Mouse (Mus musculus) v-Abl transformed pro-B cells (cell line): ENCODE data around the gene Dusp12.

Experiments
- in situ Hi-C, 2 experiments: fragments of 400-800 bp; cut with MboI; formaldehyde crosslinking; loops; one replicate each; pipeline ENCODE4 v1.15.1; 2025; ENCODE audit not compliant: unreplicated experiment in 2 of 2

The Dusp12 gene

DNA sequence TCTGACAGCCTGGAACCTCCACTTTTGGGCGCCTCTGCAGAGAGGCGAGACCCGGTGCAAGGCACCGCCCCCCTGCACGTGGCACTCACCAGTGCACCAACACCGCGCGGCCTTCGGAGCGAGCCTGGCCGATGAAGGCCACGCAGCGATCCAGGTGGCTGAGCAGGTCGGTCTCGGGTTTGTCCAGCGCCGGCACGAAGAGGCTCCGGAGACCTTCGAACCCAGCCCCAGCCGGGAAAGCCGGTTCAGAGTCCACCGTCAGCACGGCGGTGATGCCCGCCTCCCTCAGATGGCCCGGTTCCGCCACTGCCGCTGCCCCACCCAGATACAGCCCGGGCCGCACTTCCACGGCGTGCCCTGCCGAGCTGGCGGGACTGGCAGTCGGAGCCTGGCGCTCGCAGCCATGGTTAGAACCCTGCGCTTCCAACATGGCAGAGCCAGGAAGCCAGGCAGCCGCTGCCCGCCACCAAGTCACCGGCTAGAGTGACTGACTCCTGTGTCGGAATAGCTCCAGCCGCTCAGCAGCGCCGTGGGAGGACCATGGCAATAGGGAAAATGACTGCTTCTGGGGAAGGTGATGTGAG lies at the start of gene Dusp12, which contains the start of gene Gm26620:
Dusp12 (minus strand) TSS at position 563 of the 584 bp plus-strand sequence.
Gm26620 (plus strand) TSS at position 88 of the 584 bp plus-strand sequence.
- in situ Hi-C loops: loop anchor here in 1 of 2 experiments (10.0 to 25.0 kb wide), 2 partner anchors 602 to 1200 kb away; partner anchors contain the start of genes Copa and Ncstn

DNA sequence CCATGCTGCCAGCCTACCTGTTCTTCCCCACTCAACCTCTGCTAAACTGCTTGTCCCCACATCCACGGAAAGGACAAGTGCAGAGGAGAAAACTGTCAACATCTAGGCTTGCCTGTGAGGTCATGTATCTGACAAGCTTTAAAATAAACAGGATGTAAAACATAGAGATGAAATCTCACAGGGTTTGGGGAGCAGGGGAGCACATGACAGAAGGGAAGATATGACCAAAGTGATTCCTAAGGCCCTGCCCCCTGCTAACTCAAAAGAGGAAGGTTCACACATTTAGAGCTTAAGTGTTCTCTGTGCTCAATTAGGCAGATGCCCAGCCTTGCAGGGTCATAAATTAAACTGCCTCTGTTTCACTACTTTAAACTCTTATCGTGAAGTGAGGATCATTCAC lies 49.0 kb upstream of the Dusp12 start:
- in situ Hi-C loops: loop anchor here in 1 of 2 experiments (10.0 kb wide), 1 partner anchor 50 kb away; no protein-coding TSS in a partner anchor

DNA sequence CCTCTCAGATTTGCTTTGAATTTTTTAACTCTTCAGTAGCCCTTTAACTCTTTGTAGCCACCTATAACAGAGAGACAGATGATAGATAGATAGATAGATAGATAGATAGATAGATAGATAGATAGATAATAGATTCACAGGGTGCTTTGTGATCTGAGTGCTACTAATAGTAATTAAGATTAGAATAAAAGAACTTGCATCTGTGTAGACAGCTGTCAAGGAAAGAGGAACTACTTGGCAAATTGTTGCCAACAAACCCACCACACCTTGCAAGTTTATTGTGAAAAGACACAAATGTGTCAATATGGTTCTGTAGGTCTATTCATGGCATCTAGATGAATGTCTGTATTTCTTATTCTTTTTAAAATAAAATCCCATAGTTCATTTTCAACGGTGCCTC lies 48.6 kb upstream of the Dusp12 start:
- in situ Hi-C loops: loop anchor here in 1 of 2 experiments (10.0 kb wide), 1 partner anchor 51 kb away; no protein-coding TSS in a partner anchor

DNA sequence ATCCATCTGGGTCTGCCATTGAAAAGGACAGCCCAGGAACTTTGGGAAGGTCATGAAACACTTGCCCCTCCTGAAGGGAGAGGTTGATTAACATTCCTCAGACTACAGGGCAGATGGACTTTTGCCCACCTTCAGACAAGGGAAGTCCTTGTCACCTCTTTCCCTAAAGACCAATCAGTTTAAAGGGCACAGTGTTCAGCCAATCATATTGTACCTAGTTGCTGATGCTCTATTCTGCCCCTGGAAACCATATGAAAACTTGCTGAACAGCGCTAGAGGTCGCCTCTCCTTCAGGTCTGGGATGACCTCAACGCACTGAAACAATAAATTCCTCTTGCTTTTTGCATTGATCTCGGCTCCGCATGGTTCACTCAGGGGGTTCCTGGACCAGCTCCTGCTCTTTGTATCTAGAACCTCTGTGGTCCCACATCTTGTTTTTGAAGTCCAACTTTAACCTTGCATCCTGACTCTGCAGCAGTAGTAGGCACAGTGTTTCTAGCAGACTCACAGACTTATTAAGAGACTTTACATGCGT lies 48.1 kb upstream of the Dusp12 start:
- in situ Hi-C loops: loop anchor here in 1 of 2 experiments (10.0 kb wide), 1 partner anchor 51 kb away; no protein-coding TSS in a partner anchor

DNA sequence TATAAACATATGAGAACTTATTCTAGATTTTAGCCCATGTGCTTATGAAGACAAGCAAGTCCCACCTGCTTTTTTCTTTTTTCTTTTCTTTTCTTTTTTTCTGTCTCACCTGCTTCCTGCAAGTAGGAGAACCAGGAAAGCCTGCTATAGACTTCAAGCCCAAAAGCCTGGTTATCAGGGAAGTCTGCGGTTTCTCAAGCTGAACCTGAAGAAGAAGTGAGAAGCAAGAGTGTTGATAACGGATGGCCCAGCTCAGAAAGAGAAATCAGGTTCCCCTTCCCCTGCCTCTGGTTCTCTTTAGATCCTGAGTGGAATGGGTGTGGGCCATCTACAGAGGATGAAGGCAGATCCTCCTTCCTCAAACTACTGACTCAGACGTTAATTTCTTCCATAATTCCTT lies 46.7 kb upstream of the Dusp12 start:
- in situ Hi-C loops: loop anchor here in 1 of 2 experiments (10.0 kb wide), 1 partner anchor 53 kb away; no protein-coding TSS in a partner anchor

DNA sequence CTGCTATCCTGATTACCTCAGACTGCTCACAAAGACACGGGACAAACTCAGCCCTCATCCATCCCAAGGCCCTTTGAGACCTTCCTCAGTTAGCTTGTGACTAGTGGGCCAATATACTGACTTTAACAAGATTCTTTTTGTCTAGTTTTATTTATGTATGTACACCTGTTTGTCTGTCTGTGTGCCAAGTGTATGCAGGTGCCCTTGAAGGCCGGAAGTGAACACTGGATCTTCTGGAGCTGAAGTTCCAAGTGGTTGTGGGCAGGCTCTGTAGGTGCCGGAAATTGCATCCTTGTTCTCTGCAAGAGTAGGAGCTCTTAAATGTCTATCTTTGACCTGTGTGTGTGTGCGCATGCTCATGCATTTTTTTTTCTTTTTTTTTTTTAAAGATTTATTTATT lies 43.9 kb upstream of the Dusp12 start:
- in situ Hi-C loops: no loop called here

DNA sequence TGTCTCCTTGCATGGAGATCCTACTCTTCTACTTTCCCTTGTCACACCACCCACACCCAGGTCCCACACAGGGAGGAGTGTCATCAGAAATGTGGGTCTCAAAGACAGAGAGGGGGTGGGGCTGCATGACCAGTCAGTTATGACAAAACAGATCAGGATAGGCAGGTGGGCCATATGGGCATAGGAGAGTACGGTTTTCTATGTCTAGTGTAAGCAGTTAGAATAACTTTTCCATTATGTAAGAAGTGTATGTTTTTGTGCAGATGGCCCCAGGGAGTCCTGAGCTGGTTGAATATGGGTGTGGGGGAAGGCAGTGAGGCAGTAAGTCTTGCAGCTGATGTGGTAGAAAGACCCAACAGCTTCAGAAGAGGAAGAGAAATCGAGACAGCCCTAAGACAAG lies 43.1 kb upstream of the Dusp12 start:
- in situ Hi-C loops: no loop called here

DNA sequence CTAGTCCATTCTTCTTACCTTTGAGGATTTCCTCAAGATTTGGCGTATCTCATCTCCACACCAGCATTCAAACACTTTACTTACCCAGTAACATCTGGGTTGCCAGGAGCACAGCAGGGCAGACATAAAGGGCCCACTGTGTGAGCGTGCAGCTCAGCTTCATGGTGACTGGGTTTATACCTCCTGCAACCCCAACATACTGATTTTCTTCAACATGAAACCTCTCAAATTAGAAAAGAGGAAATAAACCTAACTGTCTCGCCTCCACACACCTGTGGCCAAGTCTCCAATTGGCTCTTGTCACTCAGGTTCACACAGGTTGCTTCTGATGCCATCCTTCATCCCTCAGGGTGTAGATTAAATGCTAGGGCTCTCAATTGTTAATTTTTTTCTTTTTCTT lies 42.0 kb upstream of the Dusp12 start, which contains the start of gene Fcrla:
Fcrla (minus strand) TSS at position 206 of the 400 bp plus-strand sequence.
- in situ Hi-C loops: no loop called here

DNA sequence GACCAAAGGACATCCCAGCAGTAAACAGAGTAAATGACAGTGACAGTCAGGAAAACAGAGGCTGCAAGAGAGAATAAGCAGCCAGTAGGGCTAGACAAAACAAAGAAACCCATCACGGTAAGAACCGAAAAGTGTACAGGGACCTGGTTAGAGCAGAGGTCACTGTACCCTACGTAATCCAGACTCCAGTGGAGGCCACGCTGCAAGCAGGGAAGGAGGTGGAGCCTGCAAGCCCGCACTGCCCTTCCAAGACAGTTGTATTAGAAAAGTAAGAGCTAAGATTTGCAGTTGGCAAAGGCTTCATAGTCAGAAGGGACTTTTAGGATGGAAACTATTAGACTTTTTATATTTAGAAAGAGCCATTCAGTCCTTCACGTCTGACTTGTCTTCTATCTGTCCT lies 41.6 kb upstream of the Dusp12 start:
- in situ Hi-C loops: no loop called here

DNA sequence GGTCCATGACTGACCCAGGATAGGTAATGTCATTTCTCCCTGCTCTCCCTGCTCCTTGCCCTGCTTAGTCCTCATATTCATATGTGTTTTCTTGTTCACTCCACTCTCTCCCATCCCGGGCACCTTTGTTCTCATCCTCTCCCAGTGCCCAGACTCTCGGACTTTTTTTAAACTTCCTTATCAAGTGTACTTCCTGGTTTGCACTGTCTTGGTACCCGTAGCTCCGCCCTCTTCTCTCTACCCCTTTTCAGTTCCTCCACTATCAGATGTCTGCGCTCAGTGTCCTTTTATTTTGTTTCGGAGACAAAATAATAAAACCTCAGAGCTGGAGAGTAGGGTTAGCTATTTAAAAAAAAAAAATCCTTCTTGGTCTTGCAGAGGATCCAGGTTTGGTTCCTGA lies 39.1 kb upstream of the Dusp12 start:
- in situ Hi-C loops: no loop called here

DNA sequence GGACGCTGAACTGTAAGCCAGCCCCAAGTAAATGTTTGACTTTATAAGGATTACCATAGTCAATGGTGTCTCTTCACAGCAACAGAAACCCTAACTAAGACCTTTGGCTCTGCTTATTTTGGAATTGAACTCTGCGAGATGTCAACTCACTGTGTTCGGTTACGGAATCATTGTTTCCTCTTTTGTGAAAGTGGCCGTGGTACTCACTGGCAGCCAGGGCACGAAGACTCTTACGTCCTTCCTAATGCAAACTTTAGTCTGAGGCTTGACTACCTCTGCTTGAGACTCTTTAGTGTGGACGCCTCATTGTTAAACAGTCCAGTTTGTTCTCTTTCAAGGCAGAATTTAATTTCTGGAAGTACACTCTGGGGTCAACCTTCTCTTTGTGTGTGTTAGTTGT lies 34.0 kb upstream of the Dusp12 start:
- in situ Hi-C loops: no loop called here

DNA sequence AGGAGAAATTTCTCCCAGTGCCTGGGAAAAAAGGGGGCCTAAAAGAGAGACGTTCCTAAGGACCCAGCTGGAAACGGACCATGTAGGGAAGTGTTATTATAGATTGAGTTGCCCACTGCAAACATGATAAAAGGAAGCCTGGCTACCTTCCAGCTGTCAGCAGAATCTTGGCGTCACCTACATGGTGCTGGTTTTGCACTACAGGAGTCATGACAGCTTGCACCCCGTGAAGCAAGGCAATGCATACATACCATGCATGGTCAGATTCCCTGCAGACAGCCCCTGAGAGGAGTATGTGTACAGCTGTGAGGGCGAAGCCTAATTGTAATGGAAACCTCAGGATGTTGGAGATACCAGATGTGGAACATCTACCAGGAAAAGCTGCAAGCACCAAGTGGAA lies 30.3 kb upstream of the Dusp12 start:
- in situ Hi-C loops: no loop called here

DNA sequence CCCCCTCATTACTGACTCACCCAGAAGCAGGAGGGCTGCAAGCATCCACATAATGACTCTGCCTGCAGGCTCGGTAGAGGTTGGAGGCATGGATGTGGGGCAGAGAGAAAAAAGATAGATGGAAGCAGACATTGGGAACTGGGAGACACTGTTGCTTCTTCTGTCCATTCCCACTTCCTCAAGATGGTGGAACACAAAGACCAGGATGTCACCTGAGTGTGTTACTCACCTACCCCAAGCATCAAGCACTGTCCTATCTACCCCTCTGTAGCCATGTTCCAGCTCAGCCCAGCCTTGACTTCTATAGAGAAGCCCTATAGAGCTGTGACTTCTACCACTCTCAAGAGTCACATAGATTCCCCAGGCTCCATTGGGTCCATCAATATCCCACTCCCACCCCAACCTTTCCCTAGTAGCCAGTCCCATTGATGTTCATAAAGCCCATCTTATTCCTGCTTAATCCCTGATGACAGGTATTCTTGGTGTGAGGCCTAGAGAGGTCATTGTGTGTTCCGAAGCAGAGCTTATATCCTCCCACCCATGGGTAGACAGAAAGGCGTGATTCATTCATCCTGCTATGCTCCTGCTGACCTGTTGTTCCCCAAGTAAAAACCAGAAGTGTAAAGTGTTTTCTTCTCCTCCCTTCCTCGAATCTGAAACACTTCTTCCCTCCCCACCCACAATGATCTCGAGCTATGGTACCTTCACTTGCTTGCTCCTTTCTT lies 27.7 kb upstream of the Dusp12 start, which contains the start of gene Fcrlb:
Fcrlb (minus strand) TSS at position 51 of the 725 bp plus-strand sequence.
- in situ Hi-C loops: no loop called here

DNA sequence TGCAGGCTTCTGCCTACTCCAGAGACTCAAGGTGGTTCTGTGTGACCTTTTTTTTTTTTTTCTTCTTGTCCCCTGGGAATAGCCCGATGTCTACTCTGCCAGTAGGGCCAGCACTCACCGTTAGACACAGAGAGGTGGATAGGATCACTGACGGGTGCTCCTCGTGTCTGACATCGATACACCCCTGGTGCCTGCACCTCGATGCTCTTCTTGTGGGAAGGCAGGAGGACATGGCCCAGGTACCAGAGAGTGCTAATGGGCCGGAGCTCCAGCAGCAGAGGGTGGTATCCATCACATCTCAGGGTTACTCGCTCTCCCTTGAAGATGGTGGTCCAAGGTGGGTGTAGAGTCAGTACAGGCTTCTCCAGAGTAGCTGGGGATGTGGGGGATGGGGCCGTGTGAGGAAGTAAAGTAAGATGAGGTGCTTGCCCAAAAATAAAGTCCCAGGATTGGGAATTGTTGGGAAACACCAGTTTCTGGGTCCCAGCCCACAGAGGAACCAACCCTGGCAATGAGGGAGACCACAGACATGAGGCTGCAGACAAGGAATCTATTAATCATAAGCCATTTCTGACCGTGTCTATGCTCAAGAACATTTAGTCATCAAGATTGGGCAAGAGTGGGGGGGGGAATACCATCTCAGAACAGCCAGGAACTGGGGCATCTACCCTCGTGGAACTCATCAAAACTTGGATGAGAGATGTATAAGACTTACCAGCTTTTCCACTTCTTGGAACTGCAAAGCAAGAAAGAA lies 26.7 kb upstream of the Dusp12 start:
- in situ Hi-C loops: no loop called here

DNA sequence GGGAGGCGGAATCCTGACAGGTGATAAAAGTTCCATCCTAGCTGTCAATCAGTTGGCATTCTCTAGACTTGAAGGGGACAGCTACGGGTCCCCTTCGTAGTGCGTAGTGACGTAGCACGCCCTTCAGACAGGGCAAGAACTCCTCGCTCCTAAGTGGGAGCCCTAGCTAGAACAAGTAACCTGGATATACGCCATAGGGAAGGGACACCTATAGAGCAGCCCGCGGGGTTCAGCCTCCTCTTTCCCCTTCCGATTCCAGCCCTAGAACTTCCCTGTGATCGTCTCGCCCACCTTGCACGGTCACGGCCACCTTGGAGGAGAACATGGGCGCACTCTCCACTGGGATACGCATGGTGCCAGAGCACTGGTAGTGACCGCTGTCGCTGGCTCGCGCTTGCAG lies 23.0 kb upstream of the Dusp12 start:
- in situ Hi-C loops: no loop called here

DNA sequence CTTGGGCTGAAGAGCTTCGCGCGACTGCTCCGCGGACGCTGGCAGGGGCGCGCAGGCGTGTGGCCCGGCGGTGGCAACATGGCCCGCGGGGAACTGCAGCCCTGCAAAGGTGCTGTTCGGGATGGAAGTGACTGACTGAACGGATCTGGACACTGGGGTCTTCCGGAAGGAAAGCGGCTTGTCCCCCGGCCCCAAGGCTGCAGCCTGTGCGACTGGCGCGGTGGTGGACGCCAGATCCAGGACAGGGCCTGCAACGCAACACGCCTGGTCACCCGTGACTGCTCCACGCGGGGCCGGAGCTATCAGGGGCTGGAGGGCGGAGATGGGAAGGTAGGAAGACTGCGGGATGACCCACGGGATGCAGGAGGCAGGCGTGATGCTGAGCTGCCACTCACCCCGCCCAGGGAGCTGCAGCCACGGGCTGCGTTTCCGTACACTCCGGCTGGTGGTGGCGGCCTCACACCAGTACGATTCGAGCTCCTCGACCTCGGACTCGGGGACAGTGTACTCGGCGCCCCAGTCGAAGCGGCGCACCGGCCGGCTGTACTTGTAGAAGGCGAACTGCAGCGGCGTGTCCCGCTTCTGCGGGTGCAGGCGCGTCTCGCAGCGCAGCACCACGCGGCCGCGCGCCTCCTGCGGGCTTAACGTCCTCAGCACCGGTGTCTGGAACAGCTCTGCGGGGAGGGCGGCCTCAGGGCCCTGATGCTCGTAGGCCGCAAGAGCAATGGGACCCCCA lies 22.3 kb upstream of the Dusp12 start:
- in situ Hi-C loops: no loop called here

DNA sequence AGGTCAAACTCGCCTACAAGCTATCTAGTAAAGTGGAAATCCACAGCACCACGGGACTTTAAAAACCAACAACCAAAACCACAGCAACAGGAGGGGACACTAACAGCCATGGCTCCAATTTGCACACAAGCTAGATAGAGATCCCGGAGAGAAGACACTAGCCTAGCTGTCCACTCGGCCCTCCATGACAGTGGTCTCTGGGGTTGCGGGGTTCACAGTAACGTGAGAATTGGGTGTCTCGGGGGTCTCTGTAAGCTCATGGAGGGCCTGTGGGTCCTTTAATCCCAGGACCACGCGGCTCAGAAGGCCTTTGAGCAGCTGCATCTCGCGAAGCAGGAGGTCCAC lies 21.7 kb upstream of the Dusp12 start:
- in situ Hi-C loops: no loop called here

DNA sequence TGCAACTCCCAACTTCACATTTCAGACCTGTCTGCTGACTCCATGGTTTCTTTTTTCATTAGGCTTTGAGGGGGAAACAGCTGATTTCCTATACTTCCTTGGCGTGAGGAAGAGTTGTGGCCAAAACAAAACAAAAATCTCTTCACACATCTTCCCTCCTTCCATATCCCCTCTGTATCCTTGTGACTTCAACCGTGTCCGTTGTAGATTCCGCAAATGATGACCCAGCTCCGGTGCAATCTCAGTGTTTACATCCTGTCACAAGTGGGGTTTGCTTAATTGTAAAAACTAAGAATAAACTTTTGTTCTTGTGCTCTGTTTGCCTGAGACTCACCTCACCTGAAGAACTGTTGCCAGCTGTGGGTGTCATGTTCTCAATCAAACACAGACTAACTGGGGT lies 18.1 kb upstream of the Dusp12 start:
- in situ Hi-C loops: loop anchor here (5.0 kb wide), 3 partner anchors 34 to 89 kb away; no protein-coding TSS in a partner anchor

DNA sequence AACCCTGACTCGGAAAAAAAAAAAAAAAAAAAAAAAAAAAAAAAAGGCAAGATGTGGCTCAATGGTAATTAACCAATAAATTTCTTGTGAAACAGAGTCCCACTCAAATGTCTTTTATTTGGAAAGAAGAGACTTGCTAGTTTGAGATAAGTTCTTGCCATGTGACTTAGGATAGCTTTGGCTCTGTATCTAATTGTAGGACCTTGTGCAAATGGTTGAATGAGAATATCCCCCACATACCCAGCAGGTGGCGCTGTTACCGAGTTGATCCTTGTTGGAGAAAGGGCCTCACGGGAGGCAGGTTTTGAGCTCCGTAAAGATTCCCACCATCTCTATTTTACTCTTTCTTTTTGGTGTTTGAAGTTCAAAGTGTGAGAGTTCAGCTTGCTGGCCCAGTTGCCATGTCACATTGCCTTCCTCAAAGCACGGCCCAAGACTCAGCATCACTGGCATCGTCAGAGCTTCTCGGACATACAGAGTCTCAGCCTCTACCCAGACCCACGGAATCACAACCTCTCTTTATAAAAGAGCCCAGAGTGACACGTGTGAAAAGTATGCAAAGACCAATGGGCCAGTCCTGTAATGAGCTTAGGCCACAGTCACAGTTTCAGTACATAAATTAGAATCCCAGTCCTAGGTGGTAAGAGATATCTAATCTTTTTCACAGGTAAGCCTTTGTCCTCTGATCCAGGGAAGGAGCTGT lies 16.3 kb upstream of the Dusp12 start:
- in situ Hi-C loops: loop anchor here (5.0 kb wide), 3 partner anchors 36 to 91 kb away; no protein-coding TSS in a partner anchor
